Mouse (Mus musculus) stomach, embryonic 14.5 days (tissue): ENCODE measurements at regions not wholly inside any gene's neighbourhood (a gene's known extent, or its start where the extent isn't known, plus 50 kb on each side); places are given as distances from the start of the nearest gene placed in this dataset.
"Not testable (repeated sequence)": the region's sequence is repeated elsewhere in the genome, so short reads cannot be mapped to it uniquely, and the experiment has no call there.

Experiments used
- ATAC-seq: fragments of 200-750 bp; cut with Nextera tagmentation; 2 replicates; pipeline ENCODE4 v1.8.0; 2017; ENCODE audit warnings: low read depth, moderate TSS enrichment; ENCODE audit not compliant: insufficient number of reproducible peaks, insufficient read depth, low FRiP score
- H3K27ac ChIP-seq: fragments of 300-500 bp; sonication (generic); 2 replicates; pipeline ENCODE4 v1.5.1; 2014; ENCODE audit warnings: mild to moderate bottlenecking, low read length, moderate library complexity, mixed read lengths
- H3K27me3 ChIP-seq: fragments of 300-500 bp; sonication (generic); 2 replicates; pipeline ENCODE4 v1.6.1; 2014; ENCODE audit warnings: low read length, control low read depth, mixed read lengths; ENCODE audit not compliant: control insufficient read depth, insufficient read depth
- H3K36me3 ChIP-seq: fragments of 300-500 bp; sonication (generic); 2 replicates; pipeline ENCODE4 v1.6.1; 2014; ENCODE audit warnings: mild to moderate bottlenecking, control low read depth, low read length, moderate library complexity, mixed read lengths; ENCODE audit not compliant: control insufficient read depth, insufficient read depth
- H3K4me1 ChIP-seq: fragments of 300-500 bp; sonication (generic); 2 replicates; pipeline ENCODE4 v1.6.1; 2014; ENCODE audit warnings: low read length, control low read depth, mixed read lengths; ENCODE audit not compliant: control insufficient read depth, insufficient read depth
- H3K4me2 ChIP-seq: fragments of 300-500 bp; sonication (generic); replicated peaks from 2 replicates; pipeline ENCODE4 v1.6.1; 2014; ENCODE audit warnings: low read depth, low read length, control low read depth
- H3K4me3 ChIP-seq: fragments of 300-500 bp; sonication (generic); 2 replicates; pipeline ENCODE4 v1.5.1; 2014; ENCODE audit warnings: low read depth, low read length, control low read depth
- H3K9ac ChIP-seq: fragments of 300-500 bp; sonication (generic); replicated peaks from 2 replicates; pipeline ENCODE4 v1.6.1; 2014; ENCODE audit warnings: low read depth, mild to moderate bottlenecking, control low read depth, low read length, moderate library complexity, mixed read lengths
- H3K9me3 ChIP-seq: fragments of 300-500 bp; sonication (generic); 2 replicates; pipeline ENCODE4 v1.6.1; 2016; ENCODE audit warnings: low read depth, low read length, control low read depth; ENCODE audit not compliant: control insufficient read depth
- WGBS: fragments of 180-500 bp; shearing (Covaris S2); extraction: QIAGEN DNeasy Blood & Tissue Kit; methylation state at CpG from one replicate; pipeline ENCODE4 v1.1.7; 2014; 5-methylcytosine and 5-hydroxymethylcytosine counted together

GRCm38 (mm10) chr3:56928940-56929339 lies 372.8 kb downstream of the Tm4sf1 start:
- H3K4me2 ChIP-seq, H3K27ac ChIP-seq, ATAC-seq, H3K9me3 ChIP-seq, H3K4me3 ChIP-seq, H3K36me3 ChIP-seq, H3K4me1 ChIP-seq, H3K9ac ChIP-seq, H3K27me3 ChIP-seq: not testable (repeated sequence)
- 100% methylated on average over 1 of the region's 2 CpGs for WGBS

GRCm38 (mm10) chr3:56898491-56898890 lies 403.3 kb downstream of the Tm4sf1 start:
- Histone ChIP-seq H3K27me3 (no peaks in the 10 kb centered on the region), H3K4me1 (no peaks in the 10 kb centered on the region), H3K4me2 (no peak overlapping the region), H3K27ac (no peak overlapping the region), H3K9me3 (no peaks in the 10 kb centered on the region), H3K9ac (no peak overlapping the region), H3K36me3 (no peaks in the 10 kb centered on the region), H3K4me3 (no peak overlapping the region)
- ATAC-seq = no peak
- WGBS = 70% methylated on average over 2 of the region's 2 CpGs

GRCm38 (mm10) chr3:56877062-56877461 lies 424.7 kb downstream of the Tm4sf1 start:
- Histone ChIP-seq H3K9me3 (no peaks in the 10 kb centered on the region), H3K27ac (no peak overlapping the region), H3K4me2 (no peak overlapping the region), H3K9ac (no peak overlapping the region), H3K27me3 (no peaks in the 10 kb centered on the region), H3K36me3 (no peaks in the 10 kb centered on the region), H3K4me3 (no peak overlapping the region), H3K4me1 (no peaks in the 10 kb centered on the region)
- 82% methylated on average over 4 of the region's 4 CpGs for WGBS
- ATAC-seq = no peak

- ATAC-seq = no peak
- H3K4me1 ChIP-seq = no peaks in the 10 kb centered on the region
- WGBS = 59% methylated on average over 1 of the region's 1 CpGs
- H3K9ac ChIP-seq = no peak overlapping the region
- no peaks in the 10 kb centered on the region for H3K27me3 ChIP-seq
- H3K36me3 ChIP-seq = no peaks in the 10 kb centered on the region
- H3K9me3 ChIP-seq = no peaks in the 10 kb centered on the region
- no peak overlapping the region for H3K27ac ChIP-seq
- no peak overlapping the region for H3K4me2 ChIP-seq
- H3K4me3 ChIP-seq = no peak overlapping the region
These were observed 438.2 kb downstream of the Tm4sf1 start for GRCm38 (mm10) chr3:56863591-56863990.

- 97% methylated on average over 9 of the region's 9 CpGs for WGBS
- Histone ChIP-seq H3K36me3 (no peaks in the 10 kb centered on the region), H3K4me2 (no peak overlapping the region), H3K9ac (no peak overlapping the region), H3K4me3 (no peak overlapping the region), H3K9me3 (no peaks in the 10 kb centered on the region), H3K4me1 (no peaks in the 10 kb centered on the region), H3K27me3 (no peaks in the 10 kb centered on the region), H3K27ac (no peak overlapping the region)
- no peak for ATAC-seq
These were observed 441.9 kb downstream of the Tm4sf1 start for GRCm38 (mm10) chr3:56859841-56860240.

- Histone ChIP-seq H3K9me3 (no peaks in the 10 kb centered on the region), H3K36me3 (no peaks in the 10 kb centered on the region), H3K27me3 (no peaks in the 10 kb centered on the region), H3K4me2 (no peak overlapping the region), H3K4me1 (no peaks in the 10 kb centered on the region), H3K27ac (no peak overlapping the region), H3K9ac (no peak overlapping the region), H3K4me3 (no peak overlapping the region)
- WGBS = 83% methylated on average over 1 of the region's 1 CpGs
- ATAC-seq = no peak
These were observed 456.4 kb downstream of the Tm4sf1 start for GRCm38 (mm10) chr3:56845462-56845770.

- Histone ChIP-seq H3K36me3 (no peaks in the 10 kb centered on the region), H3K27ac (no peak overlapping the region), H3K4me2 (no peak overlapping the region), H3K9me3 (no peaks in the 10 kb centered on the region), H3K9ac (no peak overlapping the region), H3K27me3 (no peaks in the 10 kb centered on the region), H3K4me3 (no peak overlapping the region), H3K4me1 (no peaks in the 10 kb centered on the region)
- WGBS = 44% methylated on average over 6 of the region's 6 CpGs
- ATAC-seq = no peak
These were observed 456.9 kb downstream of the Tm4sf1 start for GRCm38 (mm10) chr3:56844681-56845461.

- Histone ChIP-seq H3K27me3 (no peaks in the 10 kb centered on the region), H3K4me2 (no peak overlapping the region), H3K9ac (no peak overlapping the region), H3K36me3 (no peaks in the 10 kb centered on the region), H3K27ac (no peak overlapping the region), H3K4me1 (no peaks in the 10 kb centered on the region), H3K4me3 (no peak overlapping the region), H3K9me3 (no peaks in the 10 kb centered on the region)
- 74% methylated on average over 3 of the region's 3 CpGs for WGBS
- ATAC-seq = no peak
These were observed 464.6 kb downstream of the Tm4sf1 start for GRCm38 (mm10) chr3:56837176-56837575.
